Mouse (Mus musculus) forebrain, postnatal 0 days (tissue): ENCODE measurements around the gene Csad. TPM values are rescaled to one million over a fixed set of nuclear protein-coding genes. Genes with fewer than 3 reads are reported as not detected.

ENCODE experiments used
- ATAC-seq: fragments of 200-750 bp; cut with Nextera tagmentation; 2 replicates; pipeline ENCODE4 v1.8.0; 2017; ENCODE audit warnings: mild to moderate bottlenecking, moderate library complexity
- DNase-seq: peaks from one replicate; pipeline ENCODE4 v3.0.0-alpha.2; 2015
- H3K27ac ChIP-seq: fragments of 300-500 bp; sonication (generic); 2 replicates; pipeline ENCODE4 v1.5.1; 2014; ENCODE audit warnings: low read depth, mild to moderate bottlenecking, antibody characterized with exemption, low read length, moderate library complexity, mixed read lengths
- H3K27me3 ChIP-seq: fragments of 300-500 bp; sonication (generic); 2 replicates; pipeline ENCODE4 v1.6.1; 2014; ENCODE audit warnings: mild to moderate bottlenecking, low read length, mixed read lengths; ENCODE audit not compliant: insufficient read depth
- H3K36me3 ChIP-seq: fragments of 300-500 bp; sonication (generic); 2 replicates; pipeline ENCODE4 v1.6.1; 2014; ENCODE audit warnings: mild to moderate bottlenecking, moderate library complexity; ENCODE audit not compliant: insufficient read depth
- H3K4me1 ChIP-seq: fragments of 300-500 bp; sonication (generic); 2 replicates; pipeline ENCODE4 v1.6.1; 2014; ENCODE audit warnings: antibody characterized with exemption; ENCODE audit not compliant: insufficient read depth
- H3K4me2 ChIP-seq: fragments of 300-500 bp; sonication (generic); 2 replicates; pipeline ENCODE4 v1.6.1; 2014; ENCODE audit warnings: low read depth, mild to moderate bottlenecking, moderate library complexity
- H3K4me3 ChIP-seq: fragments of 300-500 bp; sonication (generic); 2 replicates; pipeline ENCODE4 v1.5.1; 2014; ENCODE audit warnings: low read depth, low read length, mixed read lengths
- H3K9ac ChIP-seq: fragments of 300-500 bp; sonication (generic); 2 replicates; pipeline ENCODE4 v1.6.1; 2014; ENCODE audit warnings: mild to moderate bottlenecking
- H3K9me3 ChIP-seq: fragments of 300-500 bp; sonication (generic); 2 replicates; pipeline ENCODE4 v1.6.1; 2016; ENCODE audit warnings: low read length
- CTCF ChIP-seq: sonication (generic); IDR thresholded peaks from 2 replicates; pipeline ENCODE4 v1.5.1; 2016; ENCODE audit warnings: antibody characterized with exemption, control low read depth, low read depth
- WGBS: fragments of 180-500 bp; shearing (Covaris S2); extraction: QIAGEN DNeasy Blood & Tissue Kit; methylation state at CpG from one replicate; pipeline ENCODE4 v1.1.7; 2014; 5-methylcytosine and 5-hydroxymethylcytosine counted together
- polyA plus RNA-seq: library from polyadenylated mRNA; unstranded; fragments of >200 nt; fragmentation: Nextera tagmentation; extraction: Ambion mirVana; gene quantifications from 2 replicates; pipeline ENCODE4 v1.2.1, GENCODE M21; 2015
- total RNA-seq: library from RNA; depleted of rRNA; stranded (reverse); fragments of >200 nt; gene quantifications from 2 replicates; pipeline ENCODE4 v1.2.3, GENCODE M21; 2014; rRNA removed

Csad gene
- total and polyA plus RNA-seq, 2 experiments from 2014 or later: 29.9 to 47.8 TPM

DNA sequence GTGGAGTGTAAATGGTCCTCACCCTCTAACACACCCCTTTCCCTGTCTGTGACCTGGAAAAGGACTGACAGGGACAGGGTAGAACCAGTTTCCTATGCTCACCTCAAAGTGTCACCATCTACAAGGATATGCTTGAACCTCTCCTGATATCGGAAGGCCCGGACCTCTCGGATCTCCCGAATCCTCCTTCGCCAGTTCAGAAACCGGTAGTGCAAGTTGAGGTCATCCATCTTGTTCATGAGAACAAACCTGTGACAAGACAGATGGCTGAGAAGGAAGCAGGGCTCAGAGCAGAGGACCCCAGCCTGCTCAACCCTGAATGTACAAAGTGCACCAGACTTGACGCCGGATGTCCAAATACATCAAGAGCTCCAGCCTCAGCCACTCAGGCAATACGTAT is 71.2 kb downstream of the Csad start:
- Histone ChIP-seq H3K27me3 (no peaks in the 10 kb centered on the region), H3K9ac (no peak overlapping the region), H3K36me3 (peaks cover 43% of the 10 kb centered on the region), H3K9me3 (no peaks in the 10 kb centered on the region), H3K27ac (no peak overlapping the region), H3K4me3 (no peak overlapping the region), H3K4me2 (no peak overlapping the region), H3K4me1 (peaks cover 4% of the 10 kb centered on the region; the same call in 1 of the 2 replicates)
- no peak for ATAC-seq
- 93% methylated on average over 9 of the region's 9 CpGs for WGBS
- DNase-seq: no peak
- TF ChIP-seq CTCF: no peak

Other genes with a start within 250 kb of the Csad start
- gene Krt8, start 200.2 kb downstream of the Csad start, total RNA-seq: 1.5 and 2.2 TPM in 2 replicates
- 3.1 and 3.9 TPM in 2 replicates for gene Krt8, start 200.2 kb downstream of the Csad start, polyA plus RNA-seq
- 3.4 and 4.3 TPM in 2 replicates for gene Krt18, start 176.5 kb downstream of the Csad start, total RNA-seq
- gene Krt18, start 176.5 kb downstream of the Csad start, polyA plus RNA-seq: 7.0 and 9.5 TPM in 2 replicates
- 187 and 194 TPM in 2 replicates for gene Eif4b, start 131.0 kb downstream of the Csad start, total RNA-seq
- gene Eif4b, start 131.0 kb downstream of the Csad start, polyA plus RNA-seq: 69.7 and 72.8 TPM in 2 replicates
- 7.0 and 8.4 TPM in 2 replicates for gene Tns2, start 104.3 kb downstream of the Csad start, total RNA-seq
- 2.8 and 5.0 TPM in 2 replicates for gene Tns2, start 104.3 kb downstream of the Csad start, polyA plus RNA-seq
- 90.6 and 110 TPM in 2 replicates for gene Spryd3, start 68.5 kb downstream of the Csad start, total RNA-seq
- gene Spryd3, start 68.5 kb downstream of the Csad start, polyA plus RNA-seq: 76.5 and 95.6 TPM in 2 replicates
- gene Igfbp6, start 60.4 kb downstream of the Csad start, total RNA-seq: 11.4 and 12.2 TPM in 2 replicates
- gene Igfbp6, start 60.4 kb downstream of the Csad start, polyA plus RNA-seq: 8.1 and 10.3 TPM in 2 replicates
- gene Soat2, start 54.2 kb downstream of the Csad start, total RNA-seq: 0.10 TPM in 1 of 2 replicates, not detected in the other
- 0.12 TPM in 1 of 2 replicates, not detected in the other for gene Soat2, start 54.2 kb downstream of the Csad start, polyA plus RNA-seq
- 67.2 and 83.2 TPM in 2 replicates for gene Zfp740, start 1.5 kb downstream of the Csad start, total RNA-seq
- gene Zfp740, start 1.5 kb downstream of the Csad start, polyA plus RNA-seq: 20.0 and 29.7 TPM in 2 replicates
- 0.31 and 2.4 TPM in 2 replicates for gene Itgb7, start 27.2 kb upstream of the Csad start, total RNA-seq
- 0.50 and 0.75 TPM in 2 replicates for gene Itgb7, start 27.2 kb upstream of the Csad start, polyA plus RNA-seq
- gene Rarg, start 52.8 kb upstream of the Csad start, total RNA-seq: 6.5 and 12.3 TPM in 2 replicates
- 4.5 and 4.6 TPM in 2 replicates for gene Rarg, start 52.8 kb upstream of the Csad start, polyA plus RNA-seq
- 0.15 TPM in 1 of 2 replicates, not detected in the other for gene Gm9918, start 65.8 kb upstream of the Csad start, total RNA-seq
- gene Gm9918, start 65.8 kb upstream of the Csad start, polyA plus RNA-seq: not detected in 2 replicates
- gene Mfsd5, start 74.7 kb upstream of the Csad start, total RNA-seq: 33.2 and 39.3 TPM in 2 replicates
- gene Mfsd5, start 74.7 kb upstream of the Csad start, polyA plus RNA-seq: 63.0 and 63.7 TPM in 2 replicates
- 2.7 and 9.6 TPM in 2 replicates for gene Espl1, start 91.5 kb upstream of the Csad start, total RNA-seq
- gene Espl1, start 91.5 kb upstream of the Csad start, polyA plus RNA-seq: 1.5 and 2.3 TPM in 2 replicates
- gene Pfdn5, start 121.4 kb upstream of the Csad start, total RNA-seq: 177 and 262 TPM in 2 replicates
- 518 and 621 TPM in 2 replicates for gene Pfdn5, start 121.4 kb upstream of the Csad start, polyA plus RNA-seq
- gene Myg1, start 127.0 kb upstream of the Csad start, total RNA-seq: 46.4 and 54.2 TPM in 2 replicates
- 80.2 and 85.7 TPM in 2 replicates for gene Myg1, start 127.0 kb upstream of the Csad start, polyA plus RNA-seq
- 25.5 and 27.9 TPM in 2 replicates for gene Aaas, start 146.0 kb upstream of the Csad start, total RNA-seq
- gene Aaas, start 146.0 kb upstream of the Csad start, polyA plus RNA-seq: 31.6 and 33.4 TPM in 2 replicates
- gene Sp7, start 162.5 kb upstream of the Csad start, total RNA-seq: 0.92 and 2.1 TPM in 2 replicates
- 0.30 and 0.35 TPM in 2 replicates for gene Sp7, start 162.5 kb upstream of the Csad start, polyA plus RNA-seq
- gene Sp1, start 201.4 kb upstream of the Csad start, total RNA-seq: 16.4 and 22.5 TPM in 2 replicates
- 2.0 and 2.6 TPM in 2 replicates for gene Sp1, start 201.4 kb upstream of the Csad start, polyA plus RNA-seq
- gene Amhr2, start 240.6 kb upstream of the Csad start, total RNA-seq: 0.38 and 1.1 TPM in 2 replicates
- gene Amhr2, start 240.6 kb upstream of the Csad start, polyA plus RNA-seq: 0.34 and 0.65 TPM in 2 replicates